Mouse (Mus musculus) liver, postnatal 0 days (tissue): ENCODE measurements around the gene Msi2.

Experiments used
- CTCF ChIP-seq: sonication (generic); IDR thresholded peaks from 2 replicates; pipeline ENCODE4 v1.5.1; 2016; ENCODE audit warnings: antibody characterized with exemption, low read depth
- EP300 ChIP-seq: IDR thresholded peaks from 2 replicates; pipeline ENCODE4 v1.6.1; 2016; ENCODE audit warnings: antibody characterized with exemption, low read depth, mild to moderate bottlenecking

DNA sequence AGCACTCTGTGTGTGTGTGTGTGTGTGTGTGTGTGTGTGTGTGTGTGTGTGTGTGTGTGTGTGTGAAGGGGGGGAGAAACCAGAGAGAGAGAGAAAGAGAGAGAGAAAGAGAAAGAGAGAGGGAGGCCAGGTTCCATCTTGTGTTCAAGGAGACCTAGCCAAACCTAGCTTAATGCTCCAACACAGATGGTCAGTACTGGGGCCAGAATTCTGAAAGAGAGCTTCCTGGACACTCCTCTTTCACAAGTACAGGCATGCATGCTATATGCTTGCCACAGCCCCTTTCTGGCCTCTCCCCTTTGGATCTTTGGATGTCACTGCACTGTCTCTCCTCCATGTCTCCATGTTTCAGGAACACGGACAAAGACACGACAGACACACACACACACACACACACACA lies 41.7 kb downstream of the Msi2 start:
- no peak for TF ChIP-seq CTCF
- TF ChIP-seq EP300, result no peak
